Mouse (Mus musculus) liver, embryonic 12.5 days (tissue): ENCODE results near the gene Mitf. TPM values are rescaled to one million over a fixed set of nuclear protein-coding genes. Genes with fewer than 3 reads are reported as not detected.

ENCODE experiments used
- polyA plus RNA-seq: library from polyadenylated mRNA; unstranded; fragments of >200 nt; fragmentation: Nextera tagmentation; extraction: Ambion mirVana; gene quantifications from 2 replicates; pipeline ENCODE4 v1.2.1, GENCODE M21; 2016

Gene Mitf
- polyA plus RNA-seq, 1 experiment from 2014 or later = 0.60 TPM

Other genes starting within 250 kb of the Mitf start
- 7.7 and 8.5 TPM in 2 replicates for gene Frmd4b, start 189.5 kb upstream of the Mitf start, polyA plus RNA-seq